Mouse (Mus musculus) CH12F3 (cell line): ENCODE data around the gene Glis3.

Source experiments
- in situ Hi-C: fragments of 300-500 bp; cut with MboI; formaldehyde crosslinking; loops from 2 replicates; pipeline ENCODE4 v1.14.3; 2020; ENCODE audit warnings: low sequenced_read_pairs

Glis3 gene

GRCm38 (mm10) chr19:28679776-28680391 lies at the start of gene Glis3:
TSS of gene Glis3 (minus strand) at chr19:28680077.
- in situ Hi-C loops = no loop called here

- in situ Hi-C loops = no loop called here
Observed at GRCm38 (mm10) chr19:28726161-28726880, 46.4 kb upstream of the Glis3 start.

GRCm38 (mm10) chr19:28724641-28725040 lies 44.8 kb upstream of the Glis3 start:
- in situ Hi-C loops = no loop called here

GRCm38 (mm10) chr19:28722626-28723025 lies 42.7 kb upstream of the Glis3 start:
- in situ Hi-C loops = no loop called here

GRCm38 (mm10) chr19:28721834-28722233 lies 42.0 kb upstream of the Glis3 start:
- in situ Hi-C loops = no loop called here

- in situ Hi-C loops = no loop called here
Observed at GRCm38 (mm10) chr19:28720016-28720415, 40.1 kb upstream of the Glis3 start.

GRCm38 (mm10) chr19:28714674-28715073 lies 34.8 kb upstream of the Glis3 start:
- in situ Hi-C loops = no loop called here

GRCm38 (mm10) chr19:28697718-28698117 lies 17.8 kb upstream of the Glis3 start:
- in situ Hi-C loops = no loop called here

GRCm38 (mm10) chr19:28686398-28686797 lies 6.5 kb upstream of the Glis3 start:
- in situ Hi-C loops = no loop called here

- in situ Hi-C loops = no loop called here
Observed at GRCm38 (mm10) chr19:28685484-28685883, 5.6 kb upstream of the Glis3 start.

- in situ Hi-C loops = no loop called here
Observed at GRCm38 (mm10) chr19:28684347-28684746, 4.5 kb upstream of the Glis3 start.

GRCm38 (mm10) chr19:28683346-28683745 lies 3.5 kb upstream of the Glis3 start:
- in situ Hi-C loops = no loop called here

- in situ Hi-C loops = no loop called here
Observed at GRCm38 (mm10) chr19:28679291-28679775, 544 bp downstream of the Glis3 start.

GRCm38 (mm10) chr19:28678646-28679270 lies 1.1 kb downstream of the Glis3 start:
- in situ Hi-C loops = no loop called here

GRCm38 (mm10) chr19:28677728-28678438 lies 2.0 kb downstream of the Glis3 start:
- in situ Hi-C loops = no loop called here

GRCm38 (mm10) chr19:28677045-28677727 lies 2.7 kb downstream of the Glis3 start:
- in situ Hi-C loops = no loop called here

- in situ Hi-C loops = no loop called here
Observed at GRCm38 (mm10) chr19:28663781-28664180, 16.1 kb downstream of the Glis3 start.

GRCm38 (mm10) chr19:28663148-28663547 lies 16.7 kb downstream of the Glis3 start:
- in situ Hi-C loops = no loop called here

- in situ Hi-C loops = no loop called here
Observed at GRCm38 (mm10) chr19:28662474-28662873, 17.4 kb downstream of the Glis3 start.

GRCm38 (mm10) chr19:28660912-28661311 lies 19.0 kb downstream of the Glis3 start:
- in situ Hi-C loops = no loop called here
